Mouse (Mus musculus): ENCODE data around the gene Metrn. TPM values are rescaled to one million over a fixed set of nuclear protein-coding genes. Genes with fewer than 3 reads are reported as not detected.
"Not testable (repeated sequence)": the region's sequence is repeated elsewhere in the genome, so short reads cannot be mapped to it uniquely, and the experiment has no call there.

Gene Metrn
- polyA plus RNA-seq, 1 experiment = 31.4 TPM

DNA sequence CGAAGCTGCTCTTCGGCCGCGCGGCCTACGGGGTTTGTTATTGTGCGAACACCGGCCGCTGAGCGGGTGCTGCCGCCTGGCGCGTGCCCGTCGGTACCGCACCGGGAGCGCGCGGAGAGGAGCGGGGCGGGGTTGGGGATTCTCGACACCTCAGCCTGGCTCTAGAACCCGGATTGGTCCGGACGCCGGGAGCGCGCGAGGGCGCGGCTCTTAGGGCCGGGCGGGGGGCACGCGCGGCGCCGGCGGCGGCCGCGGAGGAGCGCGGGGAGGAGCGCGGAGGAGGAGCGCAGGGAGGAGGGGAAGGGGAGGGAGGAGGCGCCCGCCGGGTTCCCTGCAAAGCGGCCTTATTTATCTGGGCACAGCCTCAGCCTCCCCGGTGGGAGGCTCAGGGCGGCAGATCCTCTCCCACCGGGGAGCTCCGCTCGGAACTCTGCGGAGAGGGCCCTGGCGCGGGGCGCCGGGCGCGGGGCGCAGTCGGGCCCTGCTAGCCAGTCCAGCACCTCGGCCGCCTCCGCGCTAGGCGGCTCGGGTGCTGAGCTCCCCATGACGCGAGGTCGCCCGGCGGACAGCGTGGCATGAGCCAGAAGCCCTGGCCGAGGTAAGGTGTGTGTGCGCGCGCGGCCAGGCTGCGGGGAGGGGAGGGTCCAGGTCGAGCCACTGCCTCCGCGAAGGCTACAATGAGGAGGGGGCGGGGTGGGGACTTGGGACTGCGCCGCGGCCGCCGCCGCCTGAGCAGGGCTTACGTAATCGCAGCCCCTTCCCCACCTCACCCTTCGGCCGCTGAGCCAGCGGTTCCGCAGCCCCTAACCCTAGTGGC is 12.1 kb upstream of the Metrn start, which contains the start of gene Fbxl16:
Gene Fbxl16, plus strand, starts transcription at position 297 of the 817 bp plus-strand sequence.
- no peak for DNase-seq (ENCODE audit: low read depth)

GRCm38 (mm10) chr17:25808028-25808427 is 11.1 kb upstream of the Metrn start:
- DNase-seq (ENCODE audit: low read depth) = no peak

- DNase-seq (ENCODE audit: low read depth) = not testable (repeated sequence)
These were observed 10.5 kb upstream of the Metrn start for GRCm38 (mm10) chr17:25807452-25807851.

DNA sequence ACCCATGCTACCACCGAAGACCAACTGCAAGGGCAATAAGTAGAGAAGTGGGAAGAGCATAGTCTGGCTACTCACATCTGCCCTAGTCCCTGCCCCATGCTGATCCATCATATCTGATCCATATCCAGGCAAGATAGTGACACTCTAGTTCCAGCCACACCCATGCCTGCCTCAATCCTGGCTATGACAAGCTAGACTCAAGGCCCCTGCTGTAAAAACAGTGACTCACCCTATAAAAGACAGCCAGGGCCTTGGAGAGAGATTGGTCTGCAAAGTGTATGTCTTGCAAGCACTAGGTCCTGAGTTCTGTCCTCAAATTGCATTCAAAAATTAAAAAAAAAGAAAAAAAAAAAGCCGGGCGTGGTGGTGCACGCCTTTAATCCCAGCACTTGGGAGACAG is 9.6 kb upstream of the Metrn start:
- no peak for DNase-seq (ENCODE audit: low read depth)

GRCm38 (mm10) chr17:25802825-25803517 is 6.0 kb upstream of the Metrn start:
- DNase-seq (ENCODE audit: low read depth) = no peak

GRCm38 (mm10) chr17:25801029-25801428 is 4.1 kb upstream of the Metrn start:
- DNase-seq (ENCODE audit: low read depth) = no peak

- no peak for DNase-seq (ENCODE audit: low read depth)
These were observed 645 bp downstream of the Metrn start for GRCm38 (mm10) chr17:25796211-25796771.

DNA sequence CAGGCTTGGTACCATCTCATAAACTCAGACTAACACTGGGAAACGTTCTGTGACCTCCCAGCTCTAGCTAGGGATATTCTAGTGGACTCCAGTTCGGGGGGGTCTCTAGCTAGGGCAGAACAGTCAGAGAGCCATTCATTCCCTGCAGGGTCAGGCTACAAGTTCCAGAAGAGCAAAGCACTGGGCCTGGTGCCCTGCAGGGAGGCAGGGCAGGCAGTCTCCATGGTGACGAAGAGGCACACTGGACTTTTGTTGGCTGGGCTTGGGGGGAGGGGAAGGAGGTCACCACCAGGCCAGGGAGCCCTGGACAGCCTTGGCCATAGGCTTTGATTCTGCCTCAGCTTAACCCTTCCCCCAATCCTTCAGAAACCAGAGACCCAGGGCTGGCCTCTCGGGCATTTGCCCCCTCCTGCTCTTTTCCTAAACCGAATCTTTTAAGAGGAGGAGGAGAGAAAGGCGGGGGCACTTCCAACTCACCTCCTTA is 1.3 kb downstream of the Metrn start, which contains the start of gene AC134908.4:
Gene AC134908.4, minus strand, starts transcription at position 51 of the 484 bp plus-strand sequence.
- no peak for DNase-seq (ENCODE audit: low read depth)

DNA sequence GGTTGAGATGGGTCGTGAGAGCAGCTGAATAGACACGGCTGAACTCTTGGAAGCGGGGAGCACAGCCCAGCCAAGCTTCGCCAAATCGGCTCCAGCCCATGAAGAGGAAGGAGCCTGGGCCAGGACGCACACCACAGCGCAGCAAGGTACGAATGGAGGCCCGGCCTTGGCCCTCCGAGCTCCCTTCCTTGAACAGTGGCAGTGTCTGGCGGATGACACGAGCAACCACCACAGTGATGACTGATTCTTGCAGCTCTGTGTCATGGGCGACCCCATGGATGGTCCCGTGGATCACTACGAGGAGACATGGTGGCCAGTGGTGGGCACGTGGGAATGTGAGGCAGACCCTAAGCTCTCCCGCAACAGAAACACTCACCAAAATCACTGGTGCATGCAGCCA is 1.9 kb downstream of the Metrn start:
- no peak for DNase-seq (ENCODE audit: low read depth)

DNA sequence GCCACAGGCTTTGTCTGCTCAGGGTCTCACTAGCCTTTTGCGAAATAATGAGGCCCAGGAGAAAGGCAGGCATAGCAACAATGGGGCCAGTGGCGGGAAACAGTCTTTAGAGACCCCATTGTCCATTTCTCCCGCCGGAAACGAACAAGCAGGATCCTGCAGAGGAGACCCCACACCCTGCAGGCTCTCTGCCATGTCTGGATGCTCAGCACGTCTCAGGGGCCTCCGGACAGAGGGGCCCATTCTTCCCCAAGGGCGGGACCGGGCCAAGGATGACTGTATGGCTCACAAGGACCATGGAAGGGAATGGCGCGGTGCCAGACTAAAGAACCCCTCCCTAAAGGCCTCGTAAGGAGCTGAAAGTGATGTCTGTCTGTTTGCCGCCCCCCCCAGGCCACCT is 2.7 kb downstream of the Metrn start:
- no peak for DNase-seq (ENCODE audit: low read depth)

DNA sequence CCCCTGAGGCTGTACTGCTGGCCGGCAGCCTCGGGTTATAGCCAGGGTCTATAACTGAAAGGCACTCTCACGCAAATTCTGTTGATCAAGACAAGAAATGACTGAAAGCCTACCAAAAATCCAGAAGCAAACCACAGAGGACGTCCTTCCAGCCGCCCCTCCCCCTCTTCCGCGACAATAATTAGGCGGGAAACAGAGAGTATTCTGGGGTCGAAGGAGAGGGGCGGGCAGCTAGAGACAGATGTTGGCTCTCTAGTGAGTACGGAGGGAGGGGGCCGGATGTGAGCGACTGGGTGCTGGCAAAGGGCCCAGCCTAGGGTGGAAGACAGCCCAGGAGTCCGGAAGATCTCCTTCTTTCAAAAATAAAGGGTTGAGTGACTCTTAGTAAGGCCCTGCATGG is 4.3 kb downstream of the Metrn start, which contains the start of gene Fam173a:
Gene Fam173a, minus strand, starts transcription at position 287 of the 400 bp plus-strand sequence.
- DNase-seq (ENCODE audit: low read depth) = no peak

DNA sequence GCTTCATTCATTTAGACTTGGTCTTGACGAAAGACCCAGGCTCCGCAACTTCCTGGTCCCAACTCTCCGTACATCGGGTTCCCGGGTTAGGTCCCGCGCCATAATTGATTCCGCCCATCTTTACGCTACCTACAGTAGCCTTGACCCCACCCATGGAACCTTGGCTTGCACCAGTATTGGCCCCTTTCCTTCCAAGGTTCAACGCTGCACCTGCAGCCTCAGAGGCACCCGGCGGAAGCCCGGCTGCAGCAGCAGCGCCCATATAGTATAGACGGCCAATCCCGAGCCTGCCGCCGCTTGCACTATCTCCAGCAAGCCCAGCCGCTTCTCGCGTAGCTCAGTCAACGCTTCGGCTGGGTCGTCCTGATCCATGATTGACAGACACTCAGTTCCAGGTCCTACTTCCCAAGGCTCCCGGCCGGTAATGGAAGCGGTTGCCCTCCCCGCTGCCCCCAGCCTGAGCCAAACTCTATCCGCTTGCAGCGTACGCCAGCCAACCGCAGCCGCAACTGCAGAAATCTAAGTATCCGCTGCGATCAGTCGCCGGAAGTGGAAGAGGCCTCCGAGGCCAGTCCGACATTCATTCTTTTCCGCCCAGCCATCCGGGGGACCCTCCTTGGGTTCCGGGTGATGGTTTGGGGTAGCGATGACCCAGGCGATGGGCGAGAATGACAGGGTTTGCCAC is 5.0 kb downstream of the Metrn start:
- DNase-seq (ENCODE audit: low read depth) = no peak

DNA sequence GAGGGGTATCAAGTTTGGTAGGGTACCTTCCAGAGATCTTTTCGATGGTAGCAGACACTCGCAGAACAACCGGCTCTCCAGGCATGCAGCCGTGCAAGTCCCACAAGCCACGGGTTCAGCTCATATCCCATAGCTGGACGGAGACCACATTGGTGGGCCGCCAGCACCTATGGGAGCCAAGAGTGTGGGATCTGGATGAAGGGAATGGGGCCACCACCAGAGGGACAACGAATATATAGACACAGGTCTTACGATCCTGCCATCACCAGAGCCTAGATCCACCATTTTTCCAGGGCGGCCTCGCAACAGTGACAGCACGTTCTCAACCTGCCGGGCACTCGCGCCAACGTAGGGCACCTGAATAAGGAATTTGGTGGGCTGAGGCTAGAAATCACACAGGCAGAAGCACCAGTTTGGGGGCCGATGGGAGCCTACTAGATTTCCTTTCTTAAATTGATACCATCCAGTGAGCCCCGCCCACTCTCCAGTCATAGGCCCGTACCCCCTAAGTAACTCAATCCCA is 5.6 kb downstream of the Metrn start:
- DNase-seq (ENCODE audit: low read depth) = no peak

- no peak for DNase-seq (ENCODE audit: low read depth)
These were observed 10.0 kb downstream of the Metrn start for GRCm38 (mm10) chr17:25786781-25787504.

- no peak for DNase-seq (ENCODE audit: low read depth)
These were observed 10.7 kb downstream of the Metrn start, which contains the start of gene Ccdc78 for GRCm38 (mm10) chr17:25786280-25786679. Ccdc78 (plus strand) TSS chr17:25786580.

- DNase-seq (ENCODE audit: low read depth) = no peak
These were observed 11.6 kb downstream of the Metrn start, which contains the start of gene Haghl for GRCm38 (mm10) chr17:25785281-25785745. Haghl (minus strand) TSS chr17:25785673.

DNA sequence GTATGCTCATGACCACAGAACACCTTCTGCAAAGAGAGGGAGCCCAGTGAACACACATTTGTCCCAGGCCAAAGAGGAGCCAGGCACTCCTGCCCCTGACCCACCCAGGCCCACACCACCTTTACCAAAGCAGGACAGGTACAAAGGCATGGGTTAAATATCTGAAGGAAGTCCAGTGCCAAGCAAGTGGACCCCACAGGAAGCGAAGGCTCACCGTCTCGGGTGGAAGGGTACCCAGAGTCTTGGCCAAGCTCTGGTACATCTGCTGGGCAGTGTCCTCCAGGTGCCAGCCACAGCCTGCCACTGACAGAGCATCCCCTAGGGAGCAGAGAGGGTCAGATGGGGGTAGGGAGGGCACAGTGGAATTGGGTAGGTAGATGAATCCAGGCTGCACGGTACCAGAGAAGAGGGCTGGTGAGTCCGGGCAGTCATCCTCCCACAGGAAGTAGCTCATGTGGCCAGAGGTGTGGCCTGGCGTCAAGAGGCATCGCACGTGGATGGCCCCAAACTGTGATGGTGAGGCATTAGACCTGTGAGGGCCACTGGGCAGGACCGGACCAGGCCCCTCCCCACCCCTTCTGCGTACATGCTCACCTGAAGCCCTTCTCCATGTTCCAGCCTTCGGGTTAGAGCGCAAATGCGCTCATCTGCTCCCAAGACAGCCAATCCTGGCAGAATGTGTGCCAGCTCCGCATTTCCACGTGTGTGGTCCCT is 12.9 kb downstream of the Metrn start:
- DNase-seq (ENCODE audit: low read depth) = no peak

DNA sequence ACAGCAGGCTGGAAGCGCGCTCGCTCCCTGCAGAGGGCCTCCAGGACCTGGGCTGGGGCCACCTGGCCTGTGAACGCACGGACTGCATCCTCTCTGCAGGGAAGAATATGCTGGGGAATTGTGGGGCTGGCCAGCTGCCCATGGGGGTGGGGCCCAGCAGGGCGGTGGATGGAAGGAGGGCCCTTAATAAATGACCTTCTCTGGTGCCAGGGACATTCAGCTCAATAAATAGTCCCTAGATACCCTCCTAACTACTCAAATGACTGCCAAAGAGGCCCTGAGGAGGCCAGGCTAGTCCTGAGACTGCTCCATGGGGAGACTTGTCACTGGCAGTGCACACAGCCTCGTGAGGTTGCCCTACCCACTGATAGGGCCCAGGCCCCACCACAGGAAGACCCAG is 13.8 kb downstream of the Metrn start:
- no peak for DNase-seq (ENCODE audit: low read depth)

GRCm38 (mm10) chr17:25781339-25781738 is 15.6 kb downstream of the Metrn start:
- DNase-seq (ENCODE audit: low read depth) = no peak

- no peak for DNase-seq (ENCODE audit: low read depth)
These were observed 19.0 kb downstream of the Metrn start for GRCm38 (mm10) chr17:25777948-25778347.
